Mouse (Mus musculus): ENCODE data around the gene Olfr777. TPM values are rescaled to one million over a fixed set of nuclear protein-coding genes. Genes with fewer than 3 reads are reported as not detected.
"Not testable (repeated sequence)": the region's sequence is repeated elsewhere in the genome, so short reads cannot be mapped to it uniquely, and the experiment has no call there.

Olfr777 gene
- polyA plus RNA-seq (2014; fragmentation: Nextera tagmentation; extraction: Ambion mirVana): not detected in 2 replicates

GRCm38 (mm10) chr10:129271081-129271535 lies at the start of gene Olfr777:
TSS of gene Olfr777 (minus strand) at chr10:129271485.
- no peaks in the 10 kb centered on the region for H3K27me3 ChIP-seq (ENCODE audit: control insufficient read depth, insufficient read depth, low read length)
- no peak for ATAC-seq (ENCODE audit: insufficient number of reproducible peaks, insufficient read depth, low FRiP score, low read depth)
- no peaks in the 10 kb centered on the region for H3K4me1 ChIP-seq (ENCODE audit: control insufficient read depth in 2 of 2, insufficient read depth in 2 of 2, low read length in 2 of 2)
- no peak within 1 kb of the TSS for H3K4me2 ChIP-seq (ENCODE audit: low read length)
- WGBS: 82% methylated on average over 2 of the region's 2 CpGs
- no peak within 1 kb of the TSS for H3K27ac ChIP-seq (replicated peaks in 1 of 2; ENCODE audit: control insufficient read depth in 1 of 2, insufficient read depth in 1 of 2, low read depth in 2 of 2, low read length in 2 of 2)
- H3K9ac ChIP-seq (ENCODE audit: low read length): no peak within 1 kb of the TSS
- no peaks in the 10 kb centered on the region for H3K36me3 ChIP-seq (ENCODE audit: control insufficient read depth, insufficient read depth, low read length)
- no peaks in the 10 kb centered on the region for H3K9me3 ChIP-seq (ENCODE audit: control insufficient read depth, low read length)
- H3K4me3 ChIP-seq (ENCODE audit: control insufficient read depth in 1 of 2, insufficient read depth in 1 of 2, low read depth in 1 of 2, low read length in 2 of 2): no peak within 1 kb of the TSS

GRCm38 (mm10) chr10:129317817-129318216 lies 46.5 kb upstream of the Olfr777 start, which contains the start of gene Olfr780:
TSS of gene Olfr780 (plus strand) at chr10:129318117.
- H3K36me3 ChIP-seq (ENCODE audit: control insufficient read depth, insufficient read depth, low read length): no peaks in the 10 kb centered on the region

GRCm38 (mm10) chr10:129313521-129313920 lies 42.2 kb upstream of the Olfr777 start:
- H3K4me1 ChIP-seq (ENCODE audit: control insufficient read depth in 2 of 2, insufficient read depth in 2 of 2, low read length in 2 of 2); H3K9me3 ChIP-seq (ENCODE audit: control insufficient read depth, low read length); H3K9ac ChIP-seq (ENCODE audit: low read length); H3K4me2 ChIP-seq (ENCODE audit: low read length); H3K36me3 ChIP-seq (ENCODE audit: control insufficient read depth, insufficient read depth, low read length); H3K27me3 ChIP-seq (ENCODE audit: control insufficient read depth, insufficient read depth, low read length); H3K4me3 ChIP-seq (ENCODE audit: control insufficient read depth in 1 of 2, insufficient read depth in 1 of 2, low read depth in 1 of 2, low read length in 2 of 2); H3K27ac ChIP-seq (replicated peaks in 1 of 2; ENCODE audit: control insufficient read depth in 1 of 2, insufficient read depth in 1 of 2, low read depth in 2 of 2, low read length in 2 of 2); ATAC-seq (ENCODE audit: insufficient number of reproducible peaks, insufficient read depth, low FRiP score, low read depth): not testable (repeated sequence)
- WGBS: no CpG with 5 or more reads among the region's 1 CpGs

More at GRCm38 (mm10) chr10:129317817-129318216, 46.5 kb upstream of the Olfr777 start, which contains the start of gene Olfr780:
- Histone ChIP-seq H3K4me3 (ENCODE audit: control insufficient read depth in 1 of 2, insufficient read depth in 1 of 2, low read depth in 1 of 2, low read length in 2 of 2) (no peak within 1 kb of the TSS), H3K4me2 (ENCODE audit: low read length) (no peak within 1 kb of the TSS), H3K9ac (ENCODE audit: low read length) (no peak within 1 kb of the TSS), H3K4me1 (ENCODE audit: control insufficient read depth in 2 of 2, insufficient read depth in 2 of 2, low read length in 2 of 2) (no peaks in the 10 kb centered on the region), H3K9me3 (ENCODE audit: control insufficient read depth, low read length) (no peaks in the 10 kb centered on the region), H3K27me3 (ENCODE audit: control insufficient read depth, insufficient read depth, low read length) (no peaks in the 10 kb centered on the region), H3K27ac (replicated peaks in 1 of 2; ENCODE audit: control insufficient read depth in 1 of 2, insufficient read depth in 1 of 2, low read depth in 2 of 2, low read length in 2 of 2) (no peak within 1 kb of the TSS)
- 69% methylated on average over 3 of the region's 3 CpGs for WGBS
- no peak for ATAC-seq (ENCODE audit: insufficient number of reproducible peaks, insufficient read depth, low FRiP score, low read depth)

- not testable (repeated sequence) for H3K36me3 ChIP-seq (ENCODE audit: control insufficient read depth, insufficient read depth, low read length); H3K27ac ChIP-seq (replicated peaks in 1 of 2; ENCODE audit: control insufficient read depth in 1 of 2, insufficient read depth in 1 of 2, low read depth in 2 of 2, low read length in 2 of 2); H3K4me2 ChIP-seq (ENCODE audit: low read length); H3K9me3 ChIP-seq (ENCODE audit: control insufficient read depth, low read length); ATAC-seq (ENCODE audit: insufficient number of reproducible peaks, insufficient read depth, low FRiP score, low read depth); H3K4me3 ChIP-seq (ENCODE audit: control insufficient read depth in 1 of 2, insufficient read depth in 1 of 2, low read depth in 1 of 2, low read length in 2 of 2); H3K9ac ChIP-seq (ENCODE audit: low read length); H3K27me3 ChIP-seq (ENCODE audit: control insufficient read depth, insufficient read depth, low read length); H3K4me1 ChIP-seq (ENCODE audit: control insufficient read depth in 2 of 2, insufficient read depth in 2 of 2, low read length in 2 of 2)
- 26% methylated on average over 1 of the region's 1 CpGs for WGBS
These were observed 41.7 kb upstream of the Olfr777 start for GRCm38 (mm10) chr10:129312973-129313372.

GRCm38 (mm10) chr10:129258827-129259226 lies 12.5 kb downstream of the Olfr777 start, which contains the start of gene Olfr776:
TSS of gene Olfr776 (plus strand) at chr10:129259127.
- no peaks in the 10 kb centered on the region for H3K27me3 ChIP-seq (ENCODE audit: control insufficient read depth, insufficient read depth, low read length)
- H3K4me3 ChIP-seq (ENCODE audit: control insufficient read depth in 1 of 2, insufficient read depth in 1 of 2, low read depth in 1 of 2, low read length in 2 of 2): no peak within 1 kb of the TSS
- H3K9me3 ChIP-seq (ENCODE audit: control insufficient read depth, low read length): no peaks in the 10 kb centered on the region
- H3K9ac ChIP-seq (ENCODE audit: low read length): no peak within 1 kb of the TSS
- no peak for ATAC-seq (ENCODE audit: insufficient number of reproducible peaks, insufficient read depth, low FRiP score, low read depth)
- H3K36me3 ChIP-seq (ENCODE audit: control insufficient read depth, insufficient read depth, low read length): no peaks in the 10 kb centered on the region
- no peak within 1 kb of the TSS for H3K4me2 ChIP-seq (ENCODE audit: low read length)
- H3K4me1 ChIP-seq (ENCODE audit: control insufficient read depth in 2 of 2, insufficient read depth in 2 of 2, low read length in 2 of 2): no peaks in the 10 kb centered on the region
- H3K27ac ChIP-seq (replicated peaks in 1 of 2; ENCODE audit: control insufficient read depth in 1 of 2, insufficient read depth in 1 of 2, low read depth in 2 of 2, low read length in 2 of 2): no peak within 1 kb of the TSS

- Histone ChIP-seq H3K4me3 (ENCODE audit: control insufficient read depth in 1 of 2, insufficient read depth in 1 of 2, low read depth in 1 of 2, low read length in 2 of 2) (no peak within 1 kb of the TSS), H3K4me2 (ENCODE audit: low read length) (no peak within 1 kb of the TSS), H3K4me1 (ENCODE audit: control insufficient read depth in 2 of 2, insufficient read depth in 2 of 2, low read length in 2 of 2) (no peaks in the 10 kb centered on the region), H3K27me3 (ENCODE audit: control insufficient read depth, insufficient read depth, low read length) (no peaks in the 10 kb centered on the region), H3K9ac (ENCODE audit: low read length) (no peak within 1 kb of the TSS), H3K9me3 (ENCODE audit: control insufficient read depth, low read length) (no peaks in the 10 kb centered on the region), H3K27ac (replicated peaks in 1 of 2; ENCODE audit: control insufficient read depth in 1 of 2, insufficient read depth in 1 of 2, low read depth in 2 of 2, low read length in 2 of 2) (no peak within 1 kb of the TSS), H3K36me3 (ENCODE audit: control insufficient read depth, insufficient read depth, low read length) (no peaks in the 10 kb centered on the region)
- 66% methylated on average over 3 of the region's 3 CpGs for WGBS
- no peak for ATAC-seq (ENCODE audit: insufficient number of reproducible peaks, insufficient read depth, low FRiP score, low read depth)
These were observed 23.2 kb downstream of the Olfr777 start, which contains the start of gene Olfr775 for GRCm38 (mm10) chr10:129248112-129248511. TSS of gene Olfr775 (plus strand) at chr10:129248412.

- H3K4me3 ChIP-seq (ENCODE audit: control insufficient read depth in 1 of 2, insufficient read depth in 1 of 2, low read depth in 1 of 2, low read length in 2 of 2): no peak within 1 kb of the TSS
- no peak within 1 kb of the TSS for H3K27ac ChIP-seq (replicated peaks in 1 of 2; ENCODE audit: control insufficient read depth in 1 of 2, insufficient read depth in 1 of 2, low read depth in 2 of 2, low read length in 2 of 2)
- no peak within 1 kb of the TSS for H3K4me2 ChIP-seq (ENCODE audit: low read length)
- no peaks in the 10 kb centered on the region for H3K36me3 ChIP-seq (ENCODE audit: control insufficient read depth, insufficient read depth, low read length)
- H3K27me3 ChIP-seq (ENCODE audit: control insufficient read depth, insufficient read depth, low read length): no peaks in the 10 kb centered on the region
- no peak for ATAC-seq (ENCODE audit: insufficient number of reproducible peaks, insufficient read depth, low FRiP score, low read depth)
- WGBS: 66% methylated on average over 2 of the region's 2 CpGs
- no peaks in the 10 kb centered on the region; the same call in 1 of the 2 replicates for H3K9me3 ChIP-seq (ENCODE audit: control insufficient read depth, low read length)
- no peak within 1 kb of the TSS for H3K9ac ChIP-seq (ENCODE audit: low read length)
- H3K4me1 ChIP-seq (ENCODE audit: control insufficient read depth in 2 of 2, insufficient read depth in 2 of 2, low read length in 2 of 2): no peaks in the 10 kb centered on the region
These were observed 35.4 kb downstream of the Olfr777 start, which contains the start of gene Olfr774 for GRCm38 (mm10) chr10:129235904-129236303. TSS of gene Olfr774 (plus strand) at chr10:129236204.

- H3K9ac ChIP-seq (ENCODE audit: low read length): no peak overlapping the region
- no peaks in the 10 kb centered on the region for H3K27me3 ChIP-seq (ENCODE audit: control insufficient read depth, insufficient read depth, low read length)
- WGBS: 69% methylated on average over 1 of the region's 1 CpGs
These were observed 40.5 kb downstream of the Olfr777 start for GRCm38 (mm10) chr10:129230737-129231136.

More at GRCm38 (mm10) chr10:129230737-129231136, 40.5 kb downstream of the Olfr777 start:
- Histone ChIP-seq H3K36me3 (ENCODE audit: control insufficient read depth, insufficient read depth, low read length) (no peaks in the 10 kb centered on the region), H3K9me3 (ENCODE audit: control insufficient read depth, low read length) (no peaks in the 10 kb centered on the region; the same call in 1 of the 2 replicates), H3K4me2 (ENCODE audit: low read length) (no peak overlapping the region), H3K27ac (replicated peaks in 1 of 2; ENCODE audit: control insufficient read depth in 1 of 2, insufficient read depth in 1 of 2, low read depth in 2 of 2, low read length in 2 of 2) (no peak overlapping the region), H3K4me3 (ENCODE audit: control insufficient read depth in 1 of 2, insufficient read depth in 1 of 2, low read depth in 1 of 2, low read length in 2 of 2) (no peak overlapping the region), H3K4me1 (ENCODE audit: control insufficient read depth in 2 of 2, insufficient read depth in 2 of 2, low read length in 2 of 2) (no peaks in the 10 kb centered on the region)
- ATAC-seq (ENCODE audit: insufficient number of reproducible peaks, insufficient read depth, low FRiP score, low read depth): no peak
